Mouse (Mus musculus) liver, postnatal 0 days (tissue): Measurements from ENCODE around the gene Kng1. TPM values are rescaled to one million over a fixed set of nuclear protein-coding genes. Genes with fewer than 3 reads are reported as not detected.
A peak's percentile ranks its signal among the peaks of the same experiment; 100 is the strongest.

Source experiments
- ATAC-seq: fragments of 200-750 bp; cut with Nextera tagmentation; 2 replicates; pipeline ENCODE4 v1.8.0; 2017; ENCODE audit warnings: mild to moderate bottlenecking, moderate library complexity
- DNase-seq: peaks from one replicate; pipeline ENCODE4 v3.0.0-alpha.2; 2016
- H3K27ac ChIP-seq: fragments of 300-500 bp; sonication (generic); 2 replicates; pipeline ENCODE4 v1.5.1; 2014; ENCODE audit warnings: antibody characterized with exemption, moderate library complexity, mild to moderate bottlenecking, low read depth
- H3K27me3 ChIP-seq: fragments of 300-500 bp; sonication (generic); 2 replicates; pipeline ENCODE4 v1.6.1; 2014; ENCODE audit warnings: low read length, control low read depth, mixed read lengths; ENCODE audit not compliant: insufficient read depth
- H3K36me3 ChIP-seq: fragments of 300-500 bp; sonication (generic); replicated peaks from 2 replicates; pipeline ENCODE4 v1.6.1; 2014; ENCODE audit warnings: mild to moderate bottlenecking, control low read depth, low read length, moderate library complexity, mixed read lengths; ENCODE audit not compliant: insufficient read depth
- H3K4me1 ChIP-seq: fragments of 300-500 bp; sonication (generic); 2 replicates; pipeline ENCODE4 v1.6.1; 2014; ENCODE audit warnings: antibody characterized with exemption, mild to moderate bottlenecking, control low read depth; ENCODE audit not compliant: insufficient read depth
- H3K4me2 ChIP-seq: fragments of 300-500 bp; sonication (generic); 2 replicates; pipeline ENCODE4 v1.6.1; 2014; ENCODE audit warnings: low read depth, mild to moderate bottlenecking, low read length, moderate library complexity, mixed read lengths
- H3K4me3 ChIP-seq: fragments of 300-500 bp; sonication (generic); 2 replicates; pipeline ENCODE4 v1.5.1; 2014; ENCODE audit warnings: low read depth, low read length
- H3K9ac ChIP-seq: fragments of 300-500 bp; sonication (generic); replicated peaks from 2 replicates; pipeline ENCODE4 v1.6.1; 2014; ENCODE audit warnings: mild to moderate bottlenecking, moderate library complexity
- H3K9me3 ChIP-seq: fragments of 300-500 bp; sonication (generic); 2 replicates; pipeline ENCODE4 v1.6.1; 2016; ENCODE audit warnings: mild to moderate bottlenecking, control low read depth, low read length, mixed read lengths
- CTCF ChIP-seq: sonication (generic); IDR thresholded peaks from 2 replicates; pipeline ENCODE4 v1.5.1; 2016; ENCODE audit warnings: antibody characterized with exemption, low read depth
- EP300 ChIP-seq: IDR thresholded peaks from 2 replicates; pipeline ENCODE4 v1.6.1; 2016; ENCODE audit warnings: antibody characterized with exemption, low read depth, mild to moderate bottlenecking
- WGBS: fragments of 180-500 bp; shearing (Covaris S2); extraction: QIAGEN DNeasy Blood & Tissue Kit; methylation state at CpG from one replicate; pipeline ENCODE4 v1.1.7; 2014; ENCODE audit not compliant: insufficient replicate concordance; 5-methylcytosine and 5-hydroxymethylcytosine counted together
- polyA plus RNA-seq: library from polyadenylated mRNA; unstranded; fragments of >200 nt; fragmentation: Nextera tagmentation; extraction: Ambion mirVana; gene quantifications from 2 replicates; pipeline ENCODE4 v1.2.1, GENCODE M21; 2015

The Kng1 gene
- polyA plus RNA-seq, 1 experiment from 2014 or later: 5,182 TPM

GRCm38 (mm10) chr16:23099632-23100031 is 42.0 kb downstream of the Kng1 start:
- Histone ChIP-seq H3K4me3 (peak overlapping the region; percentile 15; the same call in 1 of the 2 replicates), H3K9ac (no peak overlapping the region; the same call in 1 of the 2 replicates), H3K36me3 (no peaks in the 10 kb centered on the region), H3K4me1 (peaks cover 17% of the 10 kb centered on the region), H3K4me2 (peak overlapping the region; percentile 65), H3K27me3 (no peaks in the 10 kb centered on the region), H3K27ac (no peak overlapping the region), H3K9me3 (no peaks in the 10 kb centered on the region)
- DNase-seq (no peak), ATAC-seq (no peak)
- 44% methylated on average over 12 of the region's 12 CpGs for WGBS
- no peak for TF ChIP-seq EP300
- TF ChIP-seq CTCF: no peak

DNA sequence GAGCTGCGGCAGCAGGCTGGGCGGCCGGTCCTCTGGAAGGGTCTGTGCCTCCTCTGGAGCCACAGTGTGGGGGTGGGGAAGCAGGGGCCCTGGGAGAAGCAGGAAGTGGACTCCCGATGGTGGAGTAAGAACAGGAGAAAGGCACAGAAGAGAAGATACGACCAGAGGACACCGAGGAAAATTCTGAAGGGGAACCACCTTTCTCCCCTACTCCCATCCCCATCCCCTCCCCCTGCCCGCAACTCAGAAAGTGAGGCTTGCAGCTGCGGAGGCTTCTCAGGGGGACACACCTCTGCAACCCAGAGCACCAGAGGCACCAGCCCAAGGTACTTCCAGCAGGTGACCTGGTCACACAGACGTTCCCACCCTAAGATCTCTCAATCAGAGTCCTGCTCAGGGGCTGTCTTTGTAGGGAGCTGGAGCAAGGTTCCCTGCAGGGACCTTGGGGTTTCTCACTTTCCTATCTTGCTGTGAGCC is 42.5 kb downstream of the Kng1 start:
- peak overlapping the region; percentile 9 for H3K9ac ChIP-seq
- peak overlapping the region; percentile 1; the same call in 1 of the 2 replicates for H3K27ac ChIP-seq

DNA sequence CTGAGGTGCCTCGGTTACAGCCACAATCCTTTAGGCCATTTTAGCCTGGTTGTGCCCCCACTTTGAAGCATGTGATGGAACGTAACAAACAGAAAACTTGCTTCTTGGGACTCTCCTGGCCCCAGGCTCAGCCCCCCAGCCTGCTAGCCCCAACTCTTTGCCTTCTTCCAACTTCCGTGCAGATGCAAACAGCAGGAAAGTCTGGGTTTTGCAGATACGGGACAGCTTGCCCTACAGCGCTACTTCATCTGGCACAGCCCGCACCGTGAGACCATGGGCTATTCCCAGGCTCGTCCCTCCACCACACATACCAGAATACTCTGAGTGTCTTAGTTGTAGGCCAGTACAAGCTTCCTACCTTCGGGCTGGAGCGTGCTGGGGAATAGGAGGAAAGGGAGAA is 42.9 kb downstream of the Kng1 start:
- TF ChIP-seq EP300 (no peak), CTCF (no peak)
- H3K4me3 ChIP-seq: peak overlapping the region; percentile 15; the same call in 1 of the 2 replicates
- ATAC-seq (no peak), DNase-seq (no peak)
- no peaks in the 10 kb centered on the region for H3K27me3 ChIP-seq
- H3K36me3 ChIP-seq: no peaks in the 10 kb centered on the region
- H3K4me1 ChIP-seq: peaks cover 17% of the 10 kb centered on the region
- H3K27ac ChIP-seq: peak overlapping the region; percentile 1; the same call in 1 of the 2 replicates
- H3K4me2 ChIP-seq: peak overlapping the region; percentile 65
- H3K9me3 ChIP-seq: no peaks in the 10 kb centered on the region
- WGBS: 24% methylated on average over 10 of the region's 10 CpGs
- H3K9ac ChIP-seq: peak overlapping the region; percentile 9; the same call in 1 of the 2 replicates

More for the DNA sequence above, 42.5 kb downstream of the Kng1 start:
- no peaks in the 10 kb centered on the region for H3K36me3 ChIP-seq
- H3K4me3 ChIP-seq: peak overlapping the region; percentile 15; the same call in 1 of the 2 replicates
- no peaks in the 10 kb centered on the region for H3K27me3 ChIP-seq
- H3K4me1 ChIP-seq: peaks cover 17% of the 10 kb centered on the region
- ATAC-seq: no peak
- peak overlapping the region; percentile 65 for H3K4me2 ChIP-seq
- 3% methylated on average over 9 of the region's 9 CpGs for WGBS
- DNase-seq: peak; percentile 29
- no peaks in the 10 kb centered on the region for H3K9me3 ChIP-seq
- no peak for TF ChIP-seq EP300
- TF ChIP-seq CTCF: no peak

DNA sequence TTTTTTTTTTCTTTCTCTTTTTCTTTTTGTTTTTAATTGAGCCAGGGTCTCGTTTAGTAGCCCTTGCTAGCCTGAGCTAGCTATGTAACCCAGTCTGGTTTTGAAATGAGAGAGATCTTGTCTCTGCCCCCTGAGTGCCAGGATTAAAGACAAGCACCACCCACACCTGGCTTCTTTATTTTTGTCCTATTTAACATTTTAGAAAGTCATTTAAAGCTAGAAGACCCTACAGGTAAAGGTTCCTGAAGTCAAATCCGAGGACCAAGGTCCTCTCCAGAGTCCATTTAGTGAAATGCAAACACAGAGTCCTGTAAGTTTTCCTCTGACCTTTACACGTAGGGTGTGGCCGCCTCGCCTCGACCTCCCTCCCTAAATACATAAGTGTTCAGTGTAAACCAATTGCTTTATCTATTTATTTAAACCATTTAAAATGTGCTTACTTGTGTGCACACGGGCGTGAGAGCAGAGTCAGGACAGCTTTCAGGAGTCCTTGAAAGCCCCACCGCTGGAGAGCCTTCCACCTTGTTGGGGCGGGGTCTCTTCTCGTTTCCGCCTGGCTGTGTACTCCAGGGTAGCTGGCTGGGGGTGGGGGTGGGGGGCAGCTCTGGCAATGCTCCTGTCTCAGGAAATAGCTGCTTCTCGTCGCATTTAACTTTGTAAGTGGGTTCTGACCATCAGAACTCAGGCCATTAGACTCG is 44.8 kb downstream of the Kng1 start:
- WGBS: 5% methylated on average over 15 of the region's 15 CpGs
- H3K27me3 ChIP-seq: no peaks in the 10 kb centered on the region
- H3K9ac ChIP-seq: peak overlapping the region; percentile 44
- ATAC-seq: no peak
- no peak for DNase-seq
- peak overlapping the region; percentile 40 for H3K4me3 ChIP-seq
- H3K36me3 ChIP-seq: no peaks in the 10 kb centered on the region
- peaks cover 21% of the 10 kb centered on the region for H3K4me1 ChIP-seq
- H3K4me2 ChIP-seq: peak overlapping the region; percentile 72
- peak overlapping the region; percentile 46 for H3K27ac ChIP-seq
- H3K9me3 ChIP-seq: no peaks in the 10 kb centered on the region
- TF ChIP-seq EP300: no peak
- no peak for TF ChIP-seq CTCF

DNA sequence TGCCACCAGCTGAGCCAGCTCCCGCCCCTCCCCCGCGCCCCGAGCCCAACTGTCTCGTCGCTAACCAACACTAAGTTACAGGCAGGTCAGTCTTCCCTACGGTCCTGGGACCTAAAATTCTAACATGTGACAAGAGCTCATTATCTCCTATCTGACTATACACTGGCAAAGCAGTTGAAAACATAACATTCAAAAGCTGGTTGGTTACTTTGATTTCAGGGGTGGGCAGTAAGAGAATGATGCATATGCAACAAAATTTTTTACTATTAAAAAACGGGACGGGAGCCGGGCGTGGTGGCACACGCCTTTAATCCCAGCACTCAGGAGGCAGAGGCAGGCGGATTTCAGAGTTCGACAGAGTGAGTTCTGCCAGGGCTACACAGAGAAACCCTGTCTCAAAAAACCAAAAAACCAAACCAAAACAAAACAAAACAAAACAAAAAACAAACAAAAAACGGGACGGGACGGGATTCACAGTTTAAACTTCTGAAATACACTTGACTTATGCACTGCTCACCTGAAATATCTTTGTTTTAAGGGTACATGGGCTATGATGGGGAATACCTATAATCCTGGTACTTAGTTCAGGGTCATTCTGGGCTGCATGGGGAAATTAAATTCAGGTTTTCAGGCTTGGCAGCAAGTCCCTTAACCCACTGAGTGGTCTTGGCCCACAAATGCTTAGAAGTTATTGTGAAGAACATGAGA is 45.5 kb downstream of the Kng1 start:
- H3K36me3 ChIP-seq: no peaks in the 10 kb centered on the region
- peak overlapping the region; percentile 44 for H3K9ac ChIP-seq
- DNase-seq (peak; percentile 56), ATAC-seq (no peak)
- peaks cover 21% of the 10 kb centered on the region for H3K4me1 ChIP-seq
- WGBS: 27% methylated on average over 17 of the region's 17 CpGs
- TF ChIP-seq CTCF (no peak), EP300 (no peak)
- peak overlapping the region; percentile 72 for H3K4me2 ChIP-seq
- H3K4me3 ChIP-seq: peak overlapping the region; percentile 40
- no peaks in the 10 kb centered on the region for H3K27me3 ChIP-seq
- peak overlapping the region; percentile 46 for H3K27ac ChIP-seq
- no peaks in the 10 kb centered on the region for H3K9me3 ChIP-seq

DNA sequence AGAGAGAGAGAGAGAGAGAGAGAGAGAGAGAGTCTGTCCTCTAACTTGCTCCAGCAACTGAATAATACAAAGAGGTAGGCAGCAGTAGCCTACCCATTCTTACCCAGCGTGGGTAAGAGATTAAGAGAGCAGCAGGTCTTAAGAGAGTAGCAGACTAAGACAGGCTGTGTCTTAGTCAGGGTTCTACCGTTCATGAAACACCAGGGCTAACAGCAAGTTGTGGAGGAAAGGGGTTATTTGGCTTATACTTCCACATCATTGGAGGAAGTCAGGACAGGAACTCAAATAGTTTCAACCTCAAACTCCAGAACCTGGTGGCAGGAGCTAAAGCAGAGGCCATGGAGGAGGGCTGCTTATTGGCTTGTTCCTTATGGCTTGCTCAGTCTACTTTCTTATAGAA is 46.2 kb downstream of the Kng1 start:
- H3K4me1 ChIP-seq: peaks cover 22% of the 10 kb centered on the region
- no peak for ATAC-seq
- H3K27ac ChIP-seq: no peak overlapping the region
- no peak overlapping the region for H3K9ac ChIP-seq
- 40% methylated on average over 2 of the region's 2 CpGs for WGBS
- H3K4me3 ChIP-seq: no peak overlapping the region
- H3K27me3 ChIP-seq: no peaks in the 10 kb centered on the region
- TF ChIP-seq EP300 (no peak), CTCF (no peak)
- no peaks in the 10 kb centered on the region for H3K9me3 ChIP-seq
- no peak for DNase-seq
- H3K36me3 ChIP-seq: peaks cover 3% of the 10 kb centered on the region
- H3K4me2 ChIP-seq: no peak overlapping the region
